Mouse (Mus musculus) bone marrow, adult 2 months (tissue): ENCODE results near the gene Tmcc1.

Source experiments
- CTCF ChIP-seq: fragments of 200-500 bp; IDR thresholded peaks from 2 replicates; pipeline ENCODE4 v1.5.1; 2011; ENCODE audit warnings: low read length, control low read depth; ENCODE audit not compliant: control insufficient read depth, insufficient read depth
- POLR2A ChIP-seq: fragments of 200-500 bp; IDR thresholded peaks from 2 replicates; pipeline ENCODE4 v1.6.1; 2011; ENCODE audit warnings: low read depth, mild to moderate bottlenecking, control low read depth, low read length, borderline replicate concordance; ENCODE audit not compliant: control insufficient read depth

DNA sequence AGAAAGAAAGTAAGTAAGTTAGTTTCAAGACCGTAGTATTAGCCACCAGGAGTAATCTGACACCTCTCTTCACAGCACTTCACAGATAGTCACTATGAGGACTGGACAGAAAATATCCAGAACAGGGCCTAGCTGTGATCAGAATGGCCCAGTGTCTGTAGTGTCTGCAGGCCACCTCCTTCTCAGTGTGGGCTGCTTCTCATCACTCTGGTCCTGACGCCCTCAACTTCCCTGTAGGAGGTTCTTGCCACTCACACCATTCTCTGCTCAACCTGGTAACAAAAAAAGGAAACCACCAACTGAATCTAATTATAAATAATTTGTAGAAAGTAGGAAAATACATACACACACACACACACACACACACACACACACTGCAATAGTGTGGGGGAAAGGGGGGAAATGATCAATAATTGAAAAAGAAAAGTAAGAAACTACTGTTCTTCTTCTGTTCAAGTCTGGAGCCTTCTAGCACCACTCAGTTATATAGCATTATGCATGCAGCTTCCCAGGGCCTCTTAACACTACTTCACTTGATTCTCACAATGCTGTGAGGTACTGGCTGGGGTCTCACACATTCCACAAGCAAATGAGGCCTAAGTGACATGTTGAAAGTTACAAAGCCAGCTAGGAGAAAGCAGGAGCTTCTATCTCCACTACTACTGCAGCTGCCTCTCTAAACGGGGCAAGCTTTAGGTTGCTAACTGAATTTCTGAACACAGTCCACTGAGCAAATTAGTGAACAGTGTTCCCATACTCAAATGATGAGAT is 38.2 kb downstream of the Tmcc1 start:
- no peak for TF ChIP-seq CTCF
- TF ChIP-seq POLR2A: no peak
